Mouse (Mus musculus): Measurements from ENCODE around the gene Cyp2j5.
"Not testable (repeated sequence)": the region's sequence is repeated elsewhere in the genome, so short reads cannot be mapped to it uniquely, and the experiment has no call there.

The Cyp2j5 gene

DNA sequence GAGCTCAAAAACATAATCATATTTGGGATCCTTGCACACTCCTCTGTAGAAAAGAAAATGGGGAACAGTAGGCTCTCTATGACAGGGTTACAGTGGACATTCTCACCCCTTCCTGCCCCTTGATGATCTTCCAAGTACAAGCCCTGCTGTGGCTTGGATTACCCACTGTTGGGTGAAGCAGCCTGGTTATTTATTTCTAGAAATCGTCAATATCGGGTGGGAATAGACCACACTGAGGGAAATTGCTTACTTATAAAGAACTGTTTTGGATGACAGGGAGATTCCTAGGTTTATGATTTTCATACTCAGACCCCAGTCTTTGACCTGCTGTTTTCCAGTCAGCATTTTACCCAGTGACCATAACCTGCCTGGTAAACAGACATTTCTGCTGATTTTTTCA is at the start of gene Cyp2j5:
Gene Cyp2j5, minus strand, starts transcription at position 164 of the 400 bp plus-strand sequence.
- DNase-seq (ENCODE audit: low spot score in 2 of 2): no peak

DNA sequence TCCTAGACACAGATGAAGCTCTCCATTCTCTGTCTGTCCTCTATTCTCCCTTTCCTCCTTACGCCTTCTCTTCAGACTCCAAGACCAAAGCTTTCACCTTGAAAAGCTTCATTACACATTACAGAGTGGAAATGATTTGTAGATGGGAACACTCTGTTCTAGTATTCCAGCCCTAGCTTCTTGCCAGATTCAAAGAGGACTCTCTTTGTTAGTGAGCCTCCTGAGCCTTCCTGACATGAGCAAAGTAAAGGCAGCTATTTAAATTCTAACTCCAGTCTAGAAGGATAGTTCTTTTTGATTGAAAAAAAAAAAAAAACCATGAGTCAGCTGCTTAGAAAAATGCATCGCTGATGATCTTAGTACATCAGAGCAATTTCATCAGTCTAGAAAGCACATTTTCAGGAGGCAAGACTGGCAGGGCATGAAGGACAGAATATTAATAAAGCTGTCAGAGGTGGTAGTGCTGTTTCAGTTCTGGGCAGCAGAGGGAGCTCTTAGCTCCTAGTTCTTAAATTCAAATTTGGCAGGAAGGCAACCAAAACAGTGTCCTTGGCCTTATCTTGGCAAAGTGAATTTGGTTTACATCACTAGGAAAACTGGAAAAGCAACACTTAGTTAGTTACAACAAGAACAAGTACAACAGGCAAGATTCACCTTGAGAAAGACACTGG is 41.5 kb upstream of the Cyp2j5 start:
- no peak for DNase-seq (ENCODE audit: low spot score in 2 of 2)

DNA sequence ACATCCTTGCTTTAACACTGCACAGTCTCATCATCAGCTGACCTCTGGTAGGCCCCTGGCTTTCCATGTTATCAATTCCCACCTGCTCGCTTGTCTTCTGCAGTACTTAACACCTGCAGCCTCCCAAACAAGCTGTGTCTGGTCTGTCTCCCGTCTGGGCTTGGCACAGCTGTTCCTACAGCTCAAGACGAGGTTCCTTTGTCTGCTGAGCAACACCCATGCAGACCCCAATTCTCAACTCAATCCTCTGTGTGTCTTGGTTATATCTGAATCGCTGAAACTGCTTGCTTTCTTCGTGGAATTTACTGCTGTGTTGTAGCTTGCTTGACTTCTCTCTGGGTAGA is 34.2 kb upstream of the Cyp2j5 start:
- DNase-seq (ENCODE audit: low spot score in 2 of 2): no peak

DNA sequence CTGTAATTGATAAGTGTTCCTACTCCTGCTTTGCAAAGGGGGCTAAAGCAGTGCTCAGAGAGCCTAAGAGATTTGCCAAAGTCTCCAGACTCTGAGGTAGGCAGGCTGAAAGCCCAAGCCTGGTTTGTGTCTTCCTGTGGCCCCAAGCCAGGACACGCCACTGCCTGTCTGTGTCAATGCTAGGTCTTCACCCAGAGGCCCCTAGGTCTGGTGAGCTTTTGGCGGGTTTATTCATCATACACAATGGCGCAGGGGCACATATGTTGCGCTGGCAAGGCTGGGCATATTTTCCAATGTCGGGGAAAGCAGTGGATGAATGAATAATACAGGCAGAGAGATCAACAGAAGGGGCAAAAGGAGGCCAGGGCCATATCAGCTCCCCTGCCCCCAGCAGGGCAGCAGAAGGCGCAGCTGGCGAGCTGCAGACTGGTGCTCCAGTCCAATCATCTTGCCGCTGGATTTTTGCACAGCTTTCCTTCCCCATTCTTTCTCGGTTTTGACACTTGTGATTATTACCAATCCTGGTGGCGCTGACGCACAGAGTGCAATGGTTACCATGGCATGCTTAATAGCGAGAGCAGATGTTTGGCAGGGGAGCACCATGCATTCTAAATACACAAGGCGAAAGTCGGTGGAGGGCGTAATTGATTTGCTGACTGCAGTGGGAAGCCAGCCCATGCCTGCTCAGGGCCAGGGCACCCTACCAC is 33.7 kb upstream of the Cyp2j5 start:
- no peak for DNase-seq (ENCODE audit: low spot score in 2 of 2)

DNA sequence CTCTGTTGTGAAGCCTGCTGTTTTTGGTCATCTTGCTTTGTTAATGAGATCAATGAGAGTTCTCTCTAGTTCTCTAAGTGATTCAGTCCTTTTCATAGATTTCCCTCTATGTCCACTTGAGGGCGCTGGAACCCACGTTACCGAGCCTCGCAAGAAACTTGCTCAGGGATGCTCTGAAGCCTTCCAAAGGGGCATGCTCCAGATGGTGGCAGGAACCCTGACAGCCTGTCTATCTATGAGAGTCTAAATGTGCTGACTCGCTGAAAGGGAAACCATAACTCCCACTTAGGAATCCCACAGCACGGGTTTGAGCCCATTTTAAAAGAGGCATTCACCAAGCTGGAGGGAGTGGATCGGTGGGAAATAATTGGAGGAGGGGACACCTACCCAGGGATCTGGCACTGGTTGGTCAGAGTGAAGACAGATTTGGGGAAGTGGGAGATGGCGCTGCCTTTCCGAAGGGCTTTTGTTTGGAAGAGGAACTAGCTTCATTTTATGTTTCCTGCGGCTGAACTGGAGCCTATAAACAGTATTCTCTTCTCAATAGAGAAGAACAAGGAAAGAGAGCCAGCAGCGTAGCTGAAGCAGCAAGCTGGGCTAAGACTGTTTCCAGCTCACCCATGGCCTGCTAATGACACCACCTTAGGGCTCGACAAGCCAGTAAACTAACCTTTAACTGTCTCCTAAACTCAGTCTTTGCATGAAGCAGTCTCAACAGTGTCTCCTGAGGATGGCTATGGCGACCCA is 32.8 kb upstream of the Cyp2j5 start:
- DNase-seq (ENCODE audit: low spot score in 2 of 2): peak in 1 of 2 experiments; percentile 5

DNA sequence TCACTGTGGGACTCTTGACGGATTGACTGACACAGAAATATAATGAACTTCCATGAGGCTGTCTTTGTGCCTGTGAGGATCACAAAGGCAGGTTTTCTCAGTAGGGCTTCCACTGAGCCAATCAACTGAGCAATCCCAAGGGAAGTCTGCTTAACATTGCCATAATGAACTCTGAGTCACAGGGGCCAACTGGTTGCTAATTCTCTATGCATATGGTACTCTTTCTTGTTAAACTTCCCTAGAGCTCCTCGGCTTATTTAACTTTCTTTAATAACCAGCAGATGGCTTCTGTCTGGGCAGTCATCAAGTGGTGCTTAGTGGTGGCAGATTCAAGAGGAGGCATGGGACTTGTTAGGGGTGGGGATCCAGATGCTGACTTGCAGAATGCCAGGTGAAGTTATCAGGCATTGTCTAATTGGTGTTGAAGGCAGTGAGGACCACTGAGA is 23.4 kb upstream of the Cyp2j5 start:
- DNase-seq (ENCODE audit: low spot score in 2 of 2): no peak

DNA sequence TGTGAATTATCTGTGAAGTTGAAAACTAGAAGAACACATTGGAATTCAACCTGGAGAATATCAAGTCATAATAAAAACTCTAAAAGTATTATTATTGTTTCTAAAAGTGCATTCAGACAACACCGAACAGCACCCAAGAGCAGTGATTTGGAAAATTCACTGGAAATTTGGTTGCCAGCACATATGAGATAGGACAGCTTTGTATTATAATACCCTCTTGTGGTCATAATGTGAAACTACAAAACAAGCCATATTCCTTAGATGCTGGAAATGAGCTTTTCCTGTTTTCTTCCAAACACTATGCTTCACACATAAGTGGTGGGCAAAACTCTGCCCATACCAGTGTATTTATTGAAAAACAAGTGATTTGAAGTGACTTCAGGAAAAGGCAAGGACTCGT is 19.5 kb upstream of the Cyp2j5 start:
- DNase-seq (ENCODE audit: low spot score in 2 of 2): no peak

DNA sequence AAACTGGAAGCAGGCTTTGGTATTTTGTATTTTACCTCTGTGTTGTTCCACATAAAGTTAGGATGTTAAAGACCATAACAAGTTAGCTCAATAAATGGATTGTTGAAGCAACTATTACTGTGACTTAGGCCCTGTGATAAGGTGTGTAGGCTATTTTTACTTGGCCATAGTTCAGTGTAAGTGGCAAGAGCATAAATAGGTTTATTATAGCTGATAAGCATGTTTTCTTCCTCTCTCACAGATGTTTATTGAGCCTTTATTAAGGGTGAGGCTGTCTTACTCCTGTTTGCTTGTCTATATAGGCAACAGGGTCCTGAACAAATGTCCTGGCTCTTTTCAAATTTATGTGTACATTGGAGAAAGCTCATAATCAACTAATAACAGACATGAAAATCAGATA is 17.0 kb upstream of the Cyp2j5 start:
- no peak for DNase-seq (ENCODE audit: low spot score in 2 of 2)

DNA sequence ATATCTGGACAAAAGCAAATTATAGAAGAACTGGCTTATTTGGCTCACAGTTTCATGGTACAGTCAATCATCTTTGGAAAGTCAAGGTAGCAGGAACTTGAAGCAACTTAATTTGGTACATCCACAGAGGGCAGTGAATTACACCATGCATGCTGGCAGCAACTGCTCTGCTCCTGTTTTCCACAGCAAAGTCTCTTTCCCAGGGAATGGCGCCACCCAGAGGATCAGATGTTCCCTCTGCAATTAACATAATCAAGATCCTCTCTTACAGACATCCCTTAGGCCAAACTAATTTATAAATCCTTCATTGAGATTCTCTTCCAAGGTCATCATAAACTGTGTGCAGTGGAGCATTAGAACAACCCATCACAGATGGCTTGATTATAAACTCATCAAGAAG is 16.3 kb upstream of the Cyp2j5 start:
- no peak for DNase-seq (ENCODE audit: low spot score in 2 of 2)

DNA sequence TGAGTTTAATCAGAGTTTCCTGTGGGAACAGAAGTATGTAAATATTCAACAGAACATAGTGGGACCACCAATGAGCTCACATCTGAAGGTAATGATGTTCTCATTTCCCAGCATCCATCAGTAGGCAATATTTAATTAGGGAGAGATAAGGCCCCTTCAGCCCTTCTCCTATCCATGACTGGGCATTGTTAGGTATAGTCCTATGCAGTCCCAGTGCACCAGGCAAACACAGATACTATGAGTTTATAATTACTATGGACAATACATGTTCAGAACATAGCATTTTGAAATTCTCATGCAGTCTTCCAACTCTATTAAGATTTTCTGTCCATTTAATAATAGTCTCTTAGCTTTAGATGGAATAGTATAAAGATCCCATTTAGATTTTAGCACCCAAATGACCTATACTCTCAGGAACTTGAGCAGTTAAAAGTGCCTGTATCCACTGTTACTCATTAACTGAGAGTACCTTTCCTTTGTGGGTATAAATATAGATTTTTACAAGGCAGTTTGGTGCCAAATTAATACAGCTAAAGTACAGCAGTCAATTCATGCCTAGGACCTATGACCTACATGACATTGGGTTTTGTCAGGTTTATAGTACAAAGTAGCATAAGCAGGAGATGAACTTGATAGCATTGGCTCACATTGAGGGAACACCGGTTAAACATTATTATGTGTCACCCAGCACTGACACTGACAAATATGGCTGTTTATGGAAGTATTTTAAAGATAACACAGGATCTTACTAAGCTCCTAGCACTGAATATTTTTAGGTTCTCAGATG is 907 bp upstream of the Cyp2j5 start:
- DNase-seq (ENCODE audit: low spot score in 2 of 2): no peak

DNA sequence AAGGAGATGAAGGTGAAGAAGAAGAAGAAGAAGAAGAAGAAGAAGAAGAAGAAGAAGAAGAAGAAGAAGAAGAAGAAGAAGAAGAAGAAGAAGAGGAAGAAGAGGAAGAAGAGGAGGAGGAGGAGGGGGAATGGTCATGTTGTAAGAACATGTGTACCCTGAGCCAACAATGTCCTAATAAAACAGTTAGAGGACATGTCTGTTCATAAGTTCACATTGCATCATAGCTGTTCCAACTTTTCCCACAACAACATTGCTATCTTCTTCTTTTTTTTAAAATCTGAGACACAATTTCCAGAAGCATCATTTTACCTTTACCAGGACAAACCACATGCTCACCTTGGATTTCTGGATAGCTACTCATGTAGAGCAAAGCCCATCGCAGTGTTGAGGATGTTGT is 28.5 kb downstream of the Cyp2j5 start:
- no peak for DNase-seq (ENCODE audit: low spot score in 2 of 2)

DNA sequence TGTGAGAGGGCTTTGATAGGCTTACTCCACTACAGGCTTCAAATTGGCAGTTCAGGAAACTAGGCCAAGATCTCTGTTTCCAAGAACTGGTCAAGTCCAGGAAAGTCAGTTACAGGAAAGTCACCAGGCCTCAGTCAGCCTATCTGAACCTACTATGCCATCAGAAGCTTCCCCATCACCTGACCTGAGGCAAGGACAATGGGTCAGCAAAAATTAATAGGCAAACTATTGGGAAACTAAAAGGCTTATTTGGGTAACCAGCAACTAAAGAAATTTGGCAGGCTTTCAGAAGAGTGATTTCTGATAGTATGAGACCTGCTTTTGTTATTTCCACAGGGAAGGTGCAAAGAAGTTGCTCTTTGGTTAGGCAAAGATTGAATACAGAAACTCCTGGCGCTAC is 41.5 kb downstream of the Cyp2j5 start:
- no peak for DNase-seq (ENCODE audit: low spot score in 2 of 2)

DNA sequence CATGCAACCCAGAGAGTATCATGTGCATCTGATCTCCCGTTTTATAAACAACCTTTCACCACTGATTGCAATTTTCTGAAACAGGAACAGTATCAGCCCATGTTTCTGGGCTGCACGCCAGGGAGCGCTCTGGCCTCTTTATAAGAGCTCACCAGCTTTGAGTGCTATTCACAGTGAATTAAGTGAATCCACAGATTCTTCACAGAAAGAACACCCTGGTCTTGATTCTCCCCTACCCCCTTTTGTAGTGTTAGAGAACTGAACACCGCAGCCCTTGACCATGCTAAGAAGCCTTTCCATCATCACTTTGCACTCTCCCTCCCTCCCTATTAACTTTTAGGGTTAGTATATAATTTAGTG is 72.2 kb downstream of the Cyp2j5 start:
- DNase-seq (ENCODE audit: low spot score in 2 of 2): no peak

DNA sequence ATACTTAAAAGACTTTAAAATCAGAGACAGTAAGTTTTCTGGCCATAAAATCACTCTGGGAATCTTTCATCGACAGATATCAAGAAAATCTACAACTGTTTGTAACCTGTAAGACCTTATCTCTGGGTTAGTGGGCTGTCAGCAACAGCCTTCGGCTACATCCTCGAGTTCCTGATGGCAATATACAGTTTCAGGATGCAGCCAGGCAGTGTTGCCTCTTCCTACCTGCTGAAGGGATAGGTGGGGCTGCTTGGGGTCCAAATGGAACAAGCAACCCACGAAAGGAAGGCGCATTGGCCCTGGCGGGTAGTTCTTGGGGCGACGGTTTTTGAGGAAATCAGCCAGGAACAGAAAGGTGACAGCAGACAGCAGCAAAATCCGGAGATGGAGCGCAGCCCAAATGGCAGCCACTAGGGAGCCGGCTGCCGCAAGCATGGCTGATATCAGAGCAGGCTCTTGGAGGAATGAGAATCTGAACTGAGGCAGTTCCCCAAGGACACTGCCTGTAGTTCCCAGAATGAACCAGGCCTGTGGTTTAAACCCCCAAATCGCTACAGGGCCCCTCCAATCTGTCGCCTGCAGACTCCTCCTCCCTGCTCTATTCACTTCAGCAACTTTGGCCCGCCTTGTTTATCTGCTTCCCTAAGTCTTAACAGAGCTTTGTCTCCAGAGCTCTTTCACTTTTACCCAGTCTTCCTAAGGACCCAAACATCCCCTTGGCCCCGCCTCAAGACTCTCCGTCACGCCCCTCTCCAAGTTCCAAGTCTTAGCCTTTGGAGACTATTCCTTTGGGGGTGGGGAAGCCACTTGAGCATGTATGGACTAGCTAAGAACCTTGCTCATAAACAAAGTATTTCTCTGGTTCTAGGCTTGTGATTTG is 72.8 kb downstream of the Cyp2j5 start, which contains the start of gene Cyp2j9:
Gene Cyp2j9, minus strand, starts transcription at position 668 of the 880 bp plus-strand sequence.
- DNase-seq (ENCODE audit: low spot score in 2 of 2): no peak

DNA sequence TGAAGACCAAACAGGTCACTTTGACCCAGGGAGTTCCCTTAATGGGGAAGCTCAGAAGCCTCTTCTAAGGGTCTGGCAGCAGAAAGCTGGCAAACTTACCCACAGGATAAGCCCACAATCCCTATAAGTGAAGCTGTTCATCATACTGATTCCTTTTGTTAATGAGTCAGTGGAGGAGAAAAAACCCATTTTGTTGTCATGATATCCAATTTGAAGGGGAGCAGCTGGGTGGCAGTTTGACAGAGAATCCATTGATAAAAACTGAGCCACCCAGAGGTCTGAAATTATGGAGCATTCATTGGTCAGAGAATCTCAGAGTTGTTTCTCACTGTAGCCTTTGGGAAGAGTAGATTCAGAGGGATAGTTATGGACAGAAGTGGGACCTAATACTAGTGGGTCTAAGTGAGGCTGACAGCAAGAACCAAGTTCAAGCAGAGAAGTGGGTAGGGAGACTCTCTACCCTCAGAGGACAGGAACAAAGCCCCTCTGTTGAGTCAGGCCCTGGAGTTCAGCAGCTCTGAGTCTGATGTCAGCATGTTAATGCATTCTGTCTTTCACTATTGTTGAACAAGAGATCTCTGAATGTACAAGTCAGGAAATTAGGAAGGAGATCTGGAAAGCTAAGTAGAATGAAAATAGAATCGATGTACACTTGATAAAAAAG is 82.4 kb downstream of the Cyp2j5 start:
- no peak for DNase-seq (ENCODE audit: low spot score in 2 of 2)

DNA sequence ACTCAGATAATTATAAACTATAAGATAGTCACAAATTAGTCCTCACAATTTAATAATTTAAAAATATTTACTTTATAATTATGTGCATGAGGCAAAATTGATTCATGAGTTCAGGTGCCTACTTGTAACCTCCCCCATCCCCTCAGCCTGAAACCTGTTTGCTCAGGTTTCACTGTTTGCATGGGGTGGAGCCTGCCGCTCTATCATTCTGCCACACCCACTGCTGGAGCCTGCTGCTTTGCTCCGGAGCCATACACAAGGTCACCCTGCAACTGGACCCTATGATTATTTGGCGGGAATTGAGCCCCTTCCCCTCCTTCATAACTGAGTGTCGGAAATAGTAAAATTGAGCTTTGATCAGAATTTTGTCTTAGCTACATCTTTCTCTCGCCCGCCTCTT is 83.6 kb downstream of the Cyp2j5 start:
- not testable (repeated sequence) for DNase-seq (ENCODE audit: low spot score in 2 of 2)

Data from thymus, postnatal 10 days (tissue).